Mouse (Mus musculus) intestine, postnatal 0 days (tissue): ENCODE measurements around the gene Psrc1. TPM values are rescaled to one million over a fixed set of nuclear protein-coding genes. Genes with fewer than 3 reads are reported as not detected.

ENCODE experiments used
- ATAC-seq: fragments of 200-750 bp; cut with Nextera tagmentation; 2 replicates; pipeline ENCODE4 v1.8.0; 2017; ENCODE audit warnings: mild to moderate bottlenecking, moderate TSS enrichment, moderate library complexity
- H3K27ac ChIP-seq: fragments of 300-500 bp; sonication (generic); 2 replicates; pipeline ENCODE4 v1.5.1; 2014; ENCODE audit warnings: mild to moderate bottlenecking, low read depth, low read length, moderate library complexity
- H3K27me3 ChIP-seq: fragments of 300-500 bp; sonication (generic); replicated peaks from 2 replicates; pipeline ENCODE4 v1.6.1; 2014; ENCODE audit warnings: low read length, mixed read lengths; ENCODE audit not compliant: control insufficient read depth, insufficient read depth
- H3K36me3 ChIP-seq: fragments of 300-500 bp; sonication (generic); 2 replicates; pipeline ENCODE4 v1.6.1; 2014; ENCODE audit warnings: mild to moderate bottlenecking, moderate library complexity; ENCODE audit not compliant: control insufficient read depth, insufficient read depth
- H3K4me1 ChIP-seq: fragments of 300-500 bp; sonication (generic); replicated peaks from 2 replicates; pipeline ENCODE4 v1.6.1; 2014; ENCODE audit warnings: antibody characterized with exemption, low read length, mixed read lengths; ENCODE audit not compliant: control insufficient read depth, insufficient read depth
- H3K4me2 ChIP-seq: fragments of 300-500 bp; sonication (generic); replicated peaks from 2 replicates; pipeline ENCODE4 v1.6.1; 2014; ENCODE audit warnings: low read depth, mild to moderate bottlenecking, moderate library complexity
- H3K4me3 ChIP-seq: fragments of 300-500 bp; sonication (generic); 2 replicates; pipeline ENCODE4 v1.5.1; 2014; ENCODE audit warnings: low read depth, low read length
- H3K9ac ChIP-seq: fragments of 300-500 bp; sonication (generic); 2 replicates; pipeline ENCODE4 v1.6.1; 2014; ENCODE audit warnings: mild to moderate bottlenecking, low read depth, low read length
- H3K9me3 ChIP-seq: fragments of 300-500 bp; sonication (generic); 2 replicates; pipeline ENCODE4 v1.6.1; 2016; ENCODE audit warnings: mixed run types; ENCODE audit not compliant: control insufficient read depth
- CTCF ChIP-seq: sonication (generic); IDR thresholded peaks from 2 replicates; pipeline ENCODE4 v1.5.1; 2016; ENCODE audit warnings: low read depth, mild to moderate bottlenecking, control low read depth, antibody characterized with exemption, moderate library complexity
- WGBS: fragments of 180-500 bp; shearing (Covaris S2); extraction: QIAGEN DNeasy Blood & Tissue Kit; methylation state at CpG from one replicate; pipeline ENCODE4 v1.1.7; 2014; 5-methylcytosine and 5-hydroxymethylcytosine counted together
- polyA plus RNA-seq: library from polyadenylated mRNA; unstranded; fragments of >200 nt; fragmentation: Nextera tagmentation; extraction: Ambion mirVana; gene quantifications from 2 replicates; pipeline ENCODE4 v1.2.1, GENCODE M21; 2015

Gene Psrc1
- polyA plus RNA-seq, 1 experiment from 2014 or later: 5.3 TPM

- TF ChIP-seq CTCF: no peak
- no peak overlapping the region for H3K4me3 ChIP-seq
- H3K36me3 ChIP-seq: no peaks in the 10 kb centered on the region
- H3K4me2 ChIP-seq: peak overlapping the region; percentile 27; the same call in 1 of the 2 replicates
- no peaks in the 10 kb centered on the region for H3K4me1 ChIP-seq
- H3K9me3 ChIP-seq: no peaks in the 10 kb centered on the region
- H3K27me3 ChIP-seq: no peaks in the 10 kb centered on the region
- ATAC-seq: no peak
- no peak overlapping the region for H3K9ac ChIP-seq
- no peak overlapping the region for H3K27ac ChIP-seq
- 67% methylated on average over 15 of the region's 15 CpGs for WGBS
Measured at GRCm38 (mm10) chr3:108392793-108393192, 9.2 kb downstream of the Psrc1 start.

GRCm38 (mm10) chr3:108398281-108398680 lies 14.6 kb downstream of the Psrc1 start:
- Histone ChIP-seq H3K9me3 (no peaks in the 10 kb centered on the region), H3K27ac (no peak overlapping the region), H3K36me3 (no peaks in the 10 kb centered on the region), H3K4me3 (no peak overlapping the region), H3K27me3 (no peaks in the 10 kb centered on the region), H3K4me1 (no peaks in the 10 kb centered on the region), H3K4me2 (no peak overlapping the region), H3K9ac (no peak overlapping the region)
- no peak for ATAC-seq
- WGBS: 88% methylated on average over 9 of the region's 9 CpGs
- no peak for TF ChIP-seq CTCF

GRCm38 (mm10) chr3:108400442-108400841 lies 16.8 kb downstream of the Psrc1 start:
- H3K9me3 ChIP-seq: no peaks in the 10 kb centered on the region
- H3K4me3 ChIP-seq: no peak overlapping the region
- no peak overlapping the region for H3K4me2 ChIP-seq
- no peaks in the 10 kb centered on the region for H3K4me1 ChIP-seq
- no peak for ATAC-seq
- no peak for TF ChIP-seq CTCF
- no peak overlapping the region for H3K27ac ChIP-seq
- no peaks in the 10 kb centered on the region for H3K36me3 ChIP-seq
- no peak overlapping the region for H3K9ac ChIP-seq
- 85% methylated on average over 5 of the region's 5 CpGs for WGBS
- H3K27me3 ChIP-seq: no peaks in the 10 kb centered on the region

- Histone ChIP-seq H3K4me3 (no peak overlapping the region), H3K4me2 (peak overlapping the region; percentile 27), H3K27me3 (no peaks in the 10 kb centered on the region), H3K9ac (no peak overlapping the region), H3K36me3 (no peaks in the 10 kb centered on the region), H3K27ac (no peak overlapping the region), H3K9me3 (no peaks in the 10 kb centered on the region), H3K4me1 (no peaks in the 10 kb centered on the region)
- peak; percentile 94 for ATAC-seq
- WGBS: 35% methylated on average over 22 of the region's 22 CpGs
- TF ChIP-seq CTCF: peak; percentile 99
Measured at GRCm38 (mm10) chr3:108401692-108402527, 18.3 kb downstream of the Psrc1 start.

- Histone ChIP-seq H3K4me3 (no peak overlapping the region), H3K4me1 (no peaks in the 10 kb centered on the region), H3K4me2 (no peak overlapping the region), H3K9me3 (no peaks in the 10 kb centered on the region), H3K27me3 (no peaks in the 10 kb centered on the region), H3K9ac (no peak overlapping the region), H3K27ac (no peak overlapping the region), H3K36me3 (no peaks in the 10 kb centered on the region)
- TF ChIP-seq CTCF: no peak
- WGBS: 91% methylated on average over 15 of the region's 15 CpGs
- ATAC-seq: no peak
Measured at GRCm38 (mm10) chr3:108402528-108402920, 18.9 kb downstream of the Psrc1 start.

GRCm38 (mm10) chr3:108405536-108406305 lies 22.1 kb downstream of the Psrc1 start:
- no peaks in the 10 kb centered on the region for H3K36me3 ChIP-seq
- TF ChIP-seq CTCF: no peak
- no peaks in the 10 kb centered on the region for H3K27me3 ChIP-seq
- H3K4me2 ChIP-seq: no peak overlapping the region
- H3K27ac ChIP-seq: no peak overlapping the region
- H3K4me3 ChIP-seq: no peak overlapping the region
- 57% methylated on average over 14 of the region's 14 CpGs for WGBS
- H3K9ac ChIP-seq: no peak overlapping the region
- no peaks in the 10 kb centered on the region for H3K9me3 ChIP-seq
- no peaks in the 10 kb centered on the region for H3K4me1 ChIP-seq
- ATAC-seq: no peak
